Mouse (Mus musculus) liver, postnatal 0 days (tissue): ENCODE measurements at regions not wholly inside any gene's neighbourhood (a gene's known extent, or its start where the extent isn't known, plus 50 kb on each side); places are given as distances from the start of the nearest gene placed in this dataset.
A peak's percentile ranks its signal among the peaks of the same experiment; 100 is the strongest.

Experiments used
- ATAC-seq: fragments of 200-750 bp; cut with Nextera tagmentation; 2 replicates; pipeline ENCODE4 v1.8.0; 2017; ENCODE audit warnings: mild to moderate bottlenecking, moderate library complexity
- DNase-seq: peaks from one replicate; pipeline ENCODE4 v3.0.0-alpha.2; 2016
- H3K27ac ChIP-seq: fragments of 300-500 bp; sonication (generic); 2 replicates; pipeline ENCODE4 v1.5.1; 2014; ENCODE audit warnings: antibody characterized with exemption, moderate library complexity, mild to moderate bottlenecking, low read depth
- H3K27me3 ChIP-seq: fragments of 300-500 bp; sonication (generic); 2 replicates; pipeline ENCODE4 v1.6.1; 2014; ENCODE audit warnings: low read length, control low read depth, mixed read lengths; ENCODE audit not compliant: insufficient read depth
- H3K36me3 ChIP-seq: fragments of 300-500 bp; sonication (generic); replicated peaks from 2 replicates; pipeline ENCODE4 v1.6.1; 2014; ENCODE audit warnings: mild to moderate bottlenecking, control low read depth, low read length, moderate library complexity, mixed read lengths; ENCODE audit not compliant: insufficient read depth
- H3K4me1 ChIP-seq: fragments of 300-500 bp; sonication (generic); 2 replicates; pipeline ENCODE4 v1.6.1; 2014; ENCODE audit warnings: antibody characterized with exemption, mild to moderate bottlenecking, control low read depth; ENCODE audit not compliant: insufficient read depth
- H3K4me2 ChIP-seq: fragments of 300-500 bp; sonication (generic); 2 replicates; pipeline ENCODE4 v1.6.1; 2014; ENCODE audit warnings: low read depth, mild to moderate bottlenecking, low read length, moderate library complexity, mixed read lengths
- H3K4me3 ChIP-seq: fragments of 300-500 bp; sonication (generic); 2 replicates; pipeline ENCODE4 v1.5.1; 2014; ENCODE audit warnings: low read depth, low read length
- H3K9ac ChIP-seq: fragments of 300-500 bp; sonication (generic); replicated peaks from 2 replicates; pipeline ENCODE4 v1.6.1; 2014; ENCODE audit warnings: mild to moderate bottlenecking, moderate library complexity
- H3K9me3 ChIP-seq: fragments of 300-500 bp; sonication (generic); 2 replicates; pipeline ENCODE4 v1.6.1; 2016; ENCODE audit warnings: mild to moderate bottlenecking, control low read depth, low read length, mixed read lengths
- CTCF ChIP-seq: sonication (generic); IDR thresholded peaks from 2 replicates; pipeline ENCODE4 v1.5.1; 2016; ENCODE audit warnings: antibody characterized with exemption, low read depth
- EP300 ChIP-seq: IDR thresholded peaks from 2 replicates; pipeline ENCODE4 v1.6.1; 2016; ENCODE audit warnings: antibody characterized with exemption, low read depth, mild to moderate bottlenecking
- WGBS: fragments of 180-500 bp; shearing (Covaris S2); extraction: QIAGEN DNeasy Blood & Tissue Kit; methylation state at CpG from one replicate; pipeline ENCODE4 v1.1.7; 2014; ENCODE audit not compliant: insufficient replicate concordance; 5-methylcytosine and 5-hydroxymethylcytosine counted together

DNA sequence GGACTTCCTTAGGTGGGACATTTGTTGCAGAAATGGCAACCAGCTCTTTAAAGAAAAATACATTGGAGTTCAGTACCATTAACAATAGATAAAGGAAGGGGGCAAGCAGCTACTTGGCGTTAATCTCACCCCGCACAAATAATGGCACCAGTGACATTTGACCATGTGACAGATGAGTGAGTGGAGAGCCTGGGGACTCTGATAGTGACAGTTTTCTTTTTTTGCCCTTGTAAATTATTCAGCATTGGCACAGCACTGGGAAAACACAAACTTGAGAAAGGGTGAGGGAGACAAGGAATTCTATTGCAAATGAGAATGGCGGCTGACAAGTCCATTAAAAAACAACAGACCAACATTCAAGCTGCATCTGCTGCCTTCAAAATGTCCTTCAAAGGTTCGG is 603.3 kb upstream of the Fam92a start:
- H3K9me3 ChIP-seq: no peaks in the 10 kb centered on the region
- TF ChIP-seq EP300: no peak
- TF ChIP-seq CTCF: no peak
- H3K4me1 ChIP-seq: no peaks in the 10 kb centered on the region
- DNase-seq (no peak), ATAC-seq (no peak)
- no peak overlapping the region for H3K4me2 ChIP-seq
- no peaks in the 10 kb centered on the region for H3K27me3 ChIP-seq
- no peak overlapping the region for H3K27ac ChIP-seq
- H3K4me3 ChIP-seq: no peak overlapping the region
- no peak overlapping the region for H3K9ac ChIP-seq
- H3K36me3 ChIP-seq: no peaks in the 10 kb centered on the region
- WGBS: 63% methylated on average over 4 of the region's 4 CpGs

DNA sequence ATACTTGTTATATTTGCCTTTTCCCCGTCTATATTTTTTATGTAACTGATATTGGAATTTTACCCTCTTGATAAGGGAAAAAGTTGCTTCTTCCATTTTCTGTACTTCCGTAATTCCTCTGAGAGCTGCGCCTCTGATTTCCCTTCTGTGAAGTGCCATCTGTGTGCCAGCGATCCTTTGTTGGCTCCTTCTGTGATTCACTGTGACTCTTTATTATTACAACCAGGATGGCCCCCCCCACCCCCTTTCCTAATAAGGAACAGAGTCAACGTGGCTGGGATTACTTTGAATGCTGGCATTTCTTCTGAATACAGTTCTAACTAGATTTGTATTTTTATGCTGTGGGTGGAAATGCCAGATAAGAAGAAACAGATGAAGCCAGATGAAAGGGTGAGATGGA is 602.9 kb upstream of the Fam92a start:
- Histone ChIP-seq H3K4me3 (no peak overlapping the region), H3K27ac (no peak overlapping the region), H3K4me1 (no peaks in the 10 kb centered on the region), H3K27me3 (no peaks in the 10 kb centered on the region), H3K9me3 (no peaks in the 10 kb centered on the region), H3K4me2 (no peak overlapping the region), H3K9ac (no peak overlapping the region), H3K36me3 (no peaks in the 10 kb centered on the region)
- DNase-seq (no peak), ATAC-seq (no peak)
- 63% methylated on average over 5 of the region's 5 CpGs for WGBS
- TF ChIP-seq CTCF: no peak
- TF ChIP-seq EP300: no peak

DNA sequence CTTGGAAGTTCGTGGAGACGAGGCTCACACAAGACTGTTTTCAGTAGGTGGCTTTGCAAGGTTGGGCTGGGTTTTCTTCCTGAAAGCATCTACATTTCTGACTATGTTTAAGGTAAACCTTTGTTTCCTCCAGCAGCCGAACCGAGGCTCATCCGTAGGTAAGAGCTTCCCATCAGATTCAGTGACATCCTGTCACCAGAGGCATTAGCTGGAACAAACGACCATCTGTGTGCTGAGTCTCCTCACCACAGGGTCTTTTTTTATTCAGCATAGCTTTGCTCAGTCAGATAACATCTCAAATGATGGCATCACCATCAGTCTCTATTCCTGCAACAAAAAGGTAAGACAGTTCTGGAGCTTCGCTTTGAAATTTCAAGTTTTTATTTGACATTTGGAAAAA is 601.4 kb upstream of the Fam92a start:
- TF ChIP-seq CTCF (no peak), EP300 (no peak)
- Histone ChIP-seq H3K4me2 (no peak overlapping the region), H3K27ac (no peak overlapping the region), H3K27me3 (no peaks in the 10 kb centered on the region), H3K36me3 (no peaks in the 10 kb centered on the region), H3K9ac (no peak overlapping the region), H3K9me3 (no peaks in the 10 kb centered on the region), H3K4me1 (no peaks in the 10 kb centered on the region), H3K4me3 (no peak overlapping the region)
- ATAC-seq (no peak), DNase-seq (no peak)
- 52% methylated on average over 7 of the region's 7 CpGs for WGBS

GRCm38 (mm10) chr4:12770131-12770780 is 598.4 kb upstream of the Fam92a start:
- Histone ChIP-seq H3K9me3 (no peaks in the 10 kb centered on the region), H3K9ac (no peak overlapping the region), H3K36me3 (no peaks in the 10 kb centered on the region), H3K4me2 (no peak overlapping the region), H3K27ac (no peak overlapping the region), H3K4me3 (no peak overlapping the region), H3K27me3 (no peaks in the 10 kb centered on the region), H3K4me1 (no peaks in the 10 kb centered on the region)
- DNase-seq (no peak), ATAC-seq (no peak)
- no peak for TF ChIP-seq CTCF
- TF ChIP-seq EP300: no peak
- 81% methylated on average over 5 of the region's 5 CpGs for WGBS

- no peaks in the 10 kb centered on the region for H3K9me3 ChIP-seq
- no peaks in the 10 kb centered on the region for H3K27me3 ChIP-seq
- DNase-seq: no peak
- no peaks in the 10 kb centered on the region for H3K36me3 ChIP-seq
- no peak for TF ChIP-seq EP300
- TF ChIP-seq CTCF: no peak
- no peak overlapping the region for H3K27ac ChIP-seq
- H3K4me1 ChIP-seq: no peaks in the 10 kb centered on the region
- H3K4me2 ChIP-seq: no peak overlapping the region
- peak; percentile 41; the same call in 1 of the 2 replicates for ATAC-seq
- H3K9ac ChIP-seq: no peak overlapping the region
- no peak overlapping the region for H3K4me3 ChIP-seq
Observed at GRCm38 (mm10) chr4:12769092-12769491, 597.3 kb upstream of the Fam92a start.

DNA sequence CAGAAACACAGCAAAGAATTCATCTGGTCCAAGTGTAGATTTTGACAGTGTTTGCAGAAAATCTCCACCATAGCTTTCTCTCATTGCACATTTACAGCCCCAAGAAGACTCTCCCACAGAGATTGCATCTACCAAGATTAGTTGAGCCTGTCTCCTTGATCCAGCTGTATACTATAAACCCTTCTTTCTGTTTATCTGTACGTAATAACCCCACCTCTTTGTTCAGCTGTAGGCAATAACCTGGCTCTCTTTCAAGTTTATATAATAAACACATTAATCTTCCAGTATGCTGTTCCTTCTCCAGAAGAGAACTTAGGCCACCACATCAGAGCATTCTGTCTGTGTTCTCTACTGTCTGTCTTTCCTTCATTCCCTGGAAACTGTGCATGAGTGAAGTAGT is 594.9 kb upstream of the Fam92a start:
- ATAC-seq (no peak), DNase-seq (no peak)
- Histone ChIP-seq H3K9ac (no peak overlapping the region), H3K4me3 (no peak overlapping the region), H3K9me3 (no peaks in the 10 kb centered on the region), H3K36me3 (no peaks in the 10 kb centered on the region), H3K27me3 (no peaks in the 10 kb centered on the region), H3K4me1 (no peaks in the 10 kb centered on the region), H3K4me2 (no peak overlapping the region), H3K27ac (no peak overlapping the region)
- TF ChIP-seq CTCF: no peak
- no peak for TF ChIP-seq EP300
- 76% methylated on average over 1 of the region's 1 CpGs for WGBS

DNA sequence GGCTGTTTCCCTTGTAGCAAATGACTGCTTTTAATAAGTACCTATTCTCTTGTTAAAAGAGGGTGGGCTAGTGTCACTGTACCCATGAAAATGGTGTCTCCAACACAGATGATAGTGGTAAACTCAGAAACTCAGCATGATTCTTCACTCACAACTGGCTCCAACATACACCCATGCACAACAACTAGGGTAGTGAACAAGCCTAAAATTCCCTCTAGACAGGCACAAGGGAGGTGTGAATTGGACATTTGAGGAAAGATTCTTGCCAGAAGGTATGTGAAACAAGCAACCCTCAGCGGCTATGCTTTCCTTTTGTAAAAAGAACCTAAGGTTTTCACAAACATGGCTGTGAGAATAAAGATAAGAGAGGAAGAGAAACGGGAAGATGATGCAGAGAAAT is 579.0 kb upstream of the Fam92a start:
- no peak overlapping the region for H3K9ac ChIP-seq
- 60% methylated on average over 2 of the region's 2 CpGs for WGBS
- H3K27ac ChIP-seq: no peak overlapping the region
- H3K4me1 ChIP-seq: no peaks in the 10 kb centered on the region
- no peak overlapping the region for H3K4me2 ChIP-seq
- H3K9me3 ChIP-seq: no peaks in the 10 kb centered on the region
- H3K4me3 ChIP-seq: no peak overlapping the region
- ATAC-seq (no peak), DNase-seq (no peak)
- H3K27me3 ChIP-seq: no peaks in the 10 kb centered on the region
- TF ChIP-seq CTCF: no peak
- TF ChIP-seq EP300: no peak
- no peaks in the 10 kb centered on the region for H3K36me3 ChIP-seq
